Mouse (Mus musculus): Measurements from ENCODE around the gene Tpp1. TPM values are rescaled to one million over a fixed set of nuclear protein-coding genes. Genes with fewer than 3 reads are reported as not detected.

Tpp1 gene
- polyA plus RNA-seq, 1 experiment = 251 TPM

DNA sequence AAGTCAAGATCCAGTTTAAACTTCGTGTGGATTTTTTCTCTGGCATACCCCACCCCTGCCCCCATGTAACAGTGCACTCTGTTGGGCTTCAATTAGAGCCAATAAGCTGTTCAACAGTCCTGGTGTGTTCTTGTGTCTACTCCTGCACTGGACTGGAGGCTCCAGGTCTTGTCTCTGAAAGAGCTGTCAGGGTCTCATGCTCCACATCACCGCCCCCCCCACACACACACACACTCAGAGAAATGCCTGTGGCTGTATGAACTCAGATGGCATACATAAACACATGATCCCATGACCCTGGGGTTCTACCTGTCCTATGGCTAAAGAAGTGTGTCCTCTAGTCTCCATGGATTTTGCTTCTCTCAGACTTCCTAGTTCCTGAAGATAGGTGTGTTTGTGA, 24.0 kb upstream of the Tpp1 start:
- 82% methylated on average over 2 of the region's 2 CpGs for WGBS
- Histone ChIP-seq H3K27ac (ENCODE audit: insufficient read depth, low read depth, low read length) (no peak overlapping the region), H3K4me1 (ENCODE audit: control insufficient read depth, insufficient read depth, low read length) (no peaks in the 10 kb centered on the region), H3K4me3 (ENCODE audit: insufficient read depth, low read depth, low read length) (no peak overlapping the region), H3K27me3 (replicated peaks; ENCODE audit: control insufficient read depth, insufficient read depth, low read length) (no peaks in the 10 kb centered on the region), H3K36me3 (ENCODE audit: control insufficient read depth, insufficient read depth, low read length) (no peaks in the 10 kb centered on the region)
- no peak for DNase-seq
- TF ChIP-seq CTCF (conservative IDR thresholded peaks at IDR 0.05; ENCODE audit: insufficient read depth, insufficient read length, low read depth, low read length) = no peak
- TF ChIP-seq POLR2A (IDR thresholded peaks at IDR 0.05; ENCODE audit: low read depth, low read length) = no peak

DNA sequence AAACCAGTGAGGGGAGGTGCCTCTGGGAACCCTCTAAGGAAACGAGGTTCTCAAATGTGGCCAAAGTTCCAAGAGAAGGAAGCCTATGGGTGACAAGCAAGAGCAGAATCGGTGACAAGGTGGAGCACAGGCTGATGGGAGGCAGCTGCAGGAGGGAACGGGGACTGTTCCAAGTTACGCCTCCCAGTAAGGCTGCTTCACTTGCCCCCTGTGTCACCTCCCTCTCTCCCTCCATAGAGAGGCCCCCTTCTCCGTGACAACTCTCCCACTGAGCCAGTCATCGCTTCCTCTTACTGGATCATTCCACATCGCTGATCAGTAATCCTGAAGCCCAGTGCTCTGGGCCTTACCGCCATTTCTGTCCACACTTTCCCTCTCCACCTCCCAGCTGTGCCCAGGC, 22.6 kb upstream of the Tpp1 start:
- 28% methylated on average over 8 of the region's 8 CpGs for WGBS
- H3K27me3 ChIP-seq (replicated peaks; ENCODE audit: control insufficient read depth, insufficient read depth, low read length) = no peaks in the 10 kb centered on the region
- DNase-seq = peak; percentile 67
- H3K4me3 ChIP-seq (ENCODE audit: insufficient read depth, low read depth, low read length) = no peak overlapping the region
- H3K36me3 ChIP-seq (ENCODE audit: control insufficient read depth, insufficient read depth, low read length) = no peaks in the 10 kb centered on the region
- TF ChIP-seq POLR2A (IDR thresholded peaks at IDR 0.05; ENCODE audit: low read depth, low read length) = no peak
- TF ChIP-seq CTCF (conservative IDR thresholded peaks at IDR 0.05; ENCODE audit: insufficient read depth, insufficient read length, low read depth, low read length) = no peak
- no peak overlapping the region for H3K27ac ChIP-seq (ENCODE audit: insufficient read depth, low read depth, low read length)
- H3K4me1 ChIP-seq (ENCODE audit: control insufficient read depth, insufficient read depth, low read length) = no peaks in the 10 kb centered on the region

DNA sequence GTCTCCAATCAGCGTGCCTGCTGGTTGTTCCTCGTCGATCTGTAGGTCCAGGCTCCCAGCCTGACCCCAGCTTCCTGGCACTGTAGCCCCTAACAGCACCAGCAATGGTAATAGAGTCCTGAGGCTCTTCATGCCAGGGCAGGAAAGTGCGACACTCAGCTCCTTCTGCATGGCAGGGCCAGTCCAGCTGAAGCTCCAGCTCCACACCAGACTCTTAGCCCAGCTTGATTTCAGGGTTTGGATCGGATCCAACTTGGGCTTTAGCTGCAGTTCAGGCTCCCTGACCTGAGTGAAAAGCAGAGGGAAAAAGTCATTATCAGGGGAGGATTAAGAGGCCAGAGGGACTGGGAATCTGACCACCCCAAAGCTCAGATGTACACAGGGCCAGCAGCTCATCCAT, 21.0 kb upstream of the Tpp1 start:
- Histone ChIP-seq H3K4me1 (ENCODE audit: control insufficient read depth, insufficient read depth, low read length) (no peaks in the 10 kb centered on the region), H3K4me3 (ENCODE audit: insufficient read depth, low read depth, low read length) (no peak overlapping the region), H3K36me3 (ENCODE audit: control insufficient read depth, insufficient read depth, low read length) (no peaks in the 10 kb centered on the region), H3K27ac (ENCODE audit: insufficient read depth, low read depth, low read length) (no peak overlapping the region), H3K27me3 (replicated peaks; ENCODE audit: control insufficient read depth, insufficient read depth, low read length) (no peaks in the 10 kb centered on the region)
- no peak for DNase-seq
- 70% methylated on average over 5 of the region's 5 CpGs for WGBS
- TF ChIP-seq POLR2A (IDR thresholded peaks at IDR 0.05; ENCODE audit: low read depth, low read length) = no peak
- TF ChIP-seq CTCF (conservative IDR thresholded peaks at IDR 0.05; ENCODE audit: insufficient read depth, insufficient read length, low read depth, low read length) = no peak

DNA sequence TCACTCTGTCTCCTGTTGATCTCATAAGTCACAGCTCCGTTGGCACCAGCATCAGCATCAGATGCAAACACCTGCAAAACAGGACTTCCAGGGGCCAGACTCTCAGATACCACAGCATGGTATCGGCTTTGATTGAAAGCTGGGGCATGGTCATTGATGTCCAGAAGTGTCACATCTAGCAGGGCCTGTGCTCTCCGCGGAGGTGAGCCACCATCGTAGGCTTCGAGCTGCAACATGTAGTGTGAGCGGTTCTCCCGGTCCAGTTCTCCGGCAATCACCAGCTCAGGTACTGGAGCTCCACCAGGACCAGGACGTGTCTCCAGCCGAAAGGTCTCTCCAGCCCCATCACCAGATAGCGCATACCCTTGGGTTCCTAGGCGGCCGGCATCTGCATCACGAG, 20.3 kb upstream of the Tpp1 start:
- H3K36me3 ChIP-seq (ENCODE audit: control insufficient read depth, insufficient read depth, low read length) = no peaks in the 10 kb centered on the region
- H3K4me1 ChIP-seq (ENCODE audit: control insufficient read depth, insufficient read depth, low read length) = no peaks in the 10 kb centered on the region
- WGBS = 94% methylated on average over 15 of the region's 15 CpGs
- no peaks in the 10 kb centered on the region for H3K27me3 ChIP-seq (replicated peaks; ENCODE audit: control insufficient read depth, insufficient read depth, low read length)
- no peak for TF ChIP-seq POLR2A (IDR thresholded peaks at IDR 0.05; ENCODE audit: low read depth, low read length)
- no peak for TF ChIP-seq CTCF (conservative IDR thresholded peaks at IDR 0.05; ENCODE audit: insufficient read depth, insufficient read length, low read depth, low read length)
- DNase-seq = no peak
- H3K27ac ChIP-seq (ENCODE audit: insufficient read depth, low read depth, low read length) = no peak overlapping the region
- H3K4me3 ChIP-seq (ENCODE audit: insufficient read depth, low read depth, low read length) = no peak overlapping the region

DNA sequence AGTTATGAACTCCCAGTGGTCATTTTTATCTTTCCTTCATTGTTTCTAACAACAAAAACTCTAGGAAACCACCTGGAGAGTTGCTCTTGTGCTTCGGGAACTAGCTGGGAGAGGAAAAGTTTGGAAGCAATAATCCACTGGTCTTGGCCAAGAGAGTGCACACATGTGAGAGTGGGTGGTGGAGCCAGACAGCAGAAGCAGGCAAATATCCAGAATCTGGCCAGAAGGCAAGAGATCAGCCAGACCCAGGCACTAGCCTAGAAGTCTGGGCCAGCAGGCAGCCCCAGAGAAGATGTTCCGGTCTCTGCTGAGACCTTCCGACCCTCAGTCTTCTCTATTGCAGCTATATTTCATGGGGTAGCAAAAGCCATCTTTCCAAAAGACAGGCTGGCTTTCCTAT, 17.9 kb upstream of the Tpp1 start:
- Histone ChIP-seq H3K4me3 (ENCODE audit: insufficient read depth, low read depth, low read length) (no peak overlapping the region), H3K36me3 (ENCODE audit: control insufficient read depth, insufficient read depth, low read length) (no peaks in the 10 kb centered on the region), H3K4me1 (ENCODE audit: control insufficient read depth, insufficient read depth, low read length) (no peaks in the 10 kb centered on the region), H3K27ac (ENCODE audit: insufficient read depth, low read depth, low read length) (no peak overlapping the region), H3K27me3 (replicated peaks; ENCODE audit: control insufficient read depth, insufficient read depth, low read length) (no peaks in the 10 kb centered on the region)
- TF ChIP-seq CTCF (conservative IDR thresholded peaks at IDR 0.05; ENCODE audit: insufficient read depth, insufficient read length, low read depth, low read length) (no peak), POLR2A (IDR thresholded peaks at IDR 0.05; ENCODE audit: low read depth, low read length) (no peak)
- DNase-seq = peak; percentile 43
- 69% methylated on average over 3 of the region's 3 CpGs for WGBS

DNA sequence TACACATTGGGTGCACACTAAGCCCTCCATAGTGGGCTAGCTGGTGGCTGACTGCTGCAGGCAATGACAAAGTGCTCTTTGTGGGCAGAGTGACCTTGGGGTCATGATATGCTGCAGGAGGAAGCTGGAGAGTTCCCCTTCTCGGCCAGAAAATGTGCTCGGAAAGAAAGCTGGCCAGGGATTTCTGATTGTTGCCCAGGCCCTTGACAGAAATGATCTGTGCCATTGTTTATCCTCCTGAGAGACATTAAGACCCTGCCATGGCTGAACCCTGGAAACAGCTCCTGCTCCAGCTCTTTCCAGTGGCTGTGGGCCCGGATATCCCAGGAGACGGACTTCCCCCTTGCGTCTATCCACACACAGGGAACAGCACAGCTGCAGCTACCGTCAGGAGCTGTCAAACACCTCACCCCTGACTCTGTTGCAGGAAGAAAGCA, 15.7 kb upstream of the Tpp1 start:
- 36% methylated on average over 6 of the region's 6 CpGs for WGBS
- H3K36me3 ChIP-seq (ENCODE audit: control insufficient read depth, insufficient read depth, low read length) = no peaks in the 10 kb centered on the region; the same call in 1 of the 2 replicates

DNA sequence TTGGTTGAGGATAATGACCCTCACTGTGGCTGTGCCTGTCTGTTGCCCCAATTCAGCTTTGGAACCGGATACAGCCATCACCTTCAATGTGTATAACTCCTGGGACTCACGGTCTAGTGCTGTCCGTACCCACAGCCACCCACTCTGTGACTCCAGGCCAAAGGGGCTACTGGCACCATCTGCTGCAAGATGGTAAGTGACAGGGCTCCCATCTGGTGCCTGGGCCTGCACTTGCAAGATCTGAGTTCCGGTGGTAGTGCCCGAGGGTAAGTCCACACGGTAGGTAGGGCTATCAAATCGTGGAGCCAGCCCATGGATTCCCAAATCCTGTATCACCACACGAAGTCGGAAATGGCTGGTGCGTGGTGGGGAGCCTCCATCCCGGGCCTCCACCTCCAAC, 12.3 kb upstream of the Tpp1 start:
- 94% methylated on average over 11 of the region's 11 CpGs for WGBS
- TF ChIP-seq POLR2A (IDR thresholded peaks at IDR 0.05; ENCODE audit: low read depth, low read length) = no peak
- TF ChIP-seq CTCF (conservative IDR thresholded peaks at IDR 0.05; ENCODE audit: insufficient read depth, insufficient read length, low read depth, low read length) = no peak
- H3K4me3 ChIP-seq (ENCODE audit: insufficient read depth, low read depth, low read length) = no peak overlapping the region
- DNase-seq = no peak
- H3K4me1 ChIP-seq (ENCODE audit: control insufficient read depth, insufficient read depth, low read length) = no peaks in the 10 kb centered on the region
- no peaks in the 10 kb centered on the region; the same call in 1 of the 2 replicates for H3K36me3 ChIP-seq (ENCODE audit: control insufficient read depth, insufficient read depth, low read length)
- H3K27me3 ChIP-seq (replicated peaks; ENCODE audit: control insufficient read depth, insufficient read depth, low read length) = no peaks in the 10 kb centered on the region
- no peak overlapping the region for H3K27ac ChIP-seq (ENCODE audit: insufficient read depth, low read depth, low read length)

More for the DNA sequence above, 15.7 kb upstream of the Tpp1 start:
- TF ChIP-seq CTCF (conservative IDR thresholded peaks at IDR 0.05; ENCODE audit: insufficient read depth, insufficient read length, low read depth, low read length) (no peak), POLR2A (IDR thresholded peaks at IDR 0.05; ENCODE audit: low read depth, low read length) (no peak)
- no peak overlapping the region for H3K4me3 ChIP-seq (ENCODE audit: insufficient read depth, low read depth, low read length)
- no peaks in the 10 kb centered on the region for H3K27me3 ChIP-seq (replicated peaks; ENCODE audit: control insufficient read depth, insufficient read depth, low read length)
- no peaks in the 10 kb centered on the region for H3K4me1 ChIP-seq (ENCODE audit: control insufficient read depth, insufficient read depth, low read length)
- peak; percentile 68 for DNase-seq
- peak overlapping the region; percentile 53 for H3K27ac ChIP-seq (ENCODE audit: insufficient read depth, low read depth, low read length)
